Mouse (Mus musculus): ENCODE measurements around the gene Foxm1.

- TF ChIP-seq CTCF (IDR thresholded peaks at IDR 0.05) (no peak), EP300 (IDR thresholded peaks at IDR 0.05; ENCODE audit: insufficient read depth, low read depth, low read length) (no peak), POLR2A (IDR thresholded peaks at IDR 0.05; ENCODE audit: insufficient read depth, low read depth, low read length) (no peak)
Measured at GRCm38 (mm10) chr6:128349711-128350110, 13.1 kb upstream of the Foxm1 start.

Data from heart, adult 2 months (tissue).